In the genomic region with DNA sequence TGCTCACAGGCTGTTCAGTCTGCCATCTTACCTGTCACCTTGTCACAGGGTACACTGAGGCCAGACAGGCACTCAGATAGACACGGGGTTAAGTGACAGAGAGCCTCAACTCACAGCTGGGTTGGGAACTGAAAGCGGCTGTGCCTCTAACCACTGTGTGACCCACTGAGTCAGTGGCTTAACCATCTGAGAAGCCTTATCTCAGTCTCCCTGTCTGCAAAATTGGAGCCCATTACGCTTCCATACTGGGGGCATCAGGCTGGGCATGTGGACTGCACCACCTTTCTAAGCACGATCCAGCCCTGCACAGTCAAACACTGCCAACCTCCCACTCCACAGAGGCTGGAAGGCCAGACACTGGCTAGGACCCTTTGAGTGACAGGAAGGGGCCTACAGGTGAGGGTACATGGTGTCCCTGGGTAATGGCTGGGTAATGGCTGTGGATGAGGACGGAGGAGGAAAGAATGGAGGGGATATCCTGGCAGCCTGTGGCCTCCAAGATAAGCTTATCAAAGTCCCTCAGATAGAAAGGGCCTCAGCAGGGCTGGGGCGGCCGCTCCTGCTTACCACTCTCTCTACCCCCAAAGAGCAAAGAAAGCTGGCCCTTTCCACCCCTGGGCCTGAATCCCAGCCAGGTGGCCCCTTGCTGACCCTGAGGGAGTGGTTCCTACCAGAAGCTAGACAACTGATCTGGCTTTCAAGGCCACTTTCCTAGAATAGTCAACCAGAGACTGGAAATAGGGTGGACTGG, we compare ENCODE assay signal across 8 mouse cellular contexts. TPM values are rescaled to one million over a fixed set of nuclear protein-coding genes. Genes with fewer than 3 reads are reported as not detected.
A peak's percentile ranks its signal among the peaks of the same experiment; 100 is the strongest.
DNase-seq lines count a peak whose midpoint lies in the region; ATAC-seq and TF ChIP-seq lines count a peak whose summit lies in the region.

No protein-coding gene starts in this region.

- H3K27ac ChIP-seq in kidney, adult 2 months (ENCODE audit: insufficient read depth, low read depth, low read length): 0 out of 2 replicates have a peak overlapping the region, but pooled peaks have one; percentile 1
- H3K27ac ChIP-seq in kidney, embryonic 14.5 days (ENCODE audit: low read depth, low read length): no peak overlapping the region
- peak overlapping the region; percentile 44 for H3K27ac ChIP-seq in embryonic facial prominence, embryonic 10.5 days (replicated peaks)
- H3K27ac ChIP-seq in intestine, embryonic 14.5 days (ENCODE audit: low read depth): no peak overlapping the region
- H3K27ac ChIP-seq in cerebellum, adult 2 months (ENCODE audit: insufficient read depth, low read length): no peak overlapping the region
- H3K27ac ChIP-seq in hindbrain, postnatal 0 days: no peak overlapping the region

- no peaks in the 10 kb centered on the region for H3K9me3 ChIP-seq in kidney, embryonic 14.5 days (ENCODE audit: control insufficient read depth, low read length)
- H3K9me3 ChIP-seq in embryonic facial prominence, embryonic 10.5 days: no peaks in the 10 kb centered on the region
- no peaks in the 10 kb centered on the region for H3K9me3 ChIP-seq in intestine, embryonic 14.5 days (ENCODE audit: control insufficient read depth, low read length)
- H3K9me3 ChIP-seq in hindbrain, postnatal 0 days (ENCODE audit: low read length): no peaks in the 10 kb centered on the region

- DNase-seq in kidney, adult 2 months: peak; percentile 66
- DNase-seq in embryonic facial prominence, embryonic 10.5 days (ENCODE audit: low spot score): no peak
- no peak for DNase-seq in intestine, embryonic 14.5 days (ENCODE audit: low spot score)
- DNase-seq in layer of hippocampus, adult 9-11 months: no peak
- DNase-seq in cerebellum, adult 2 months: no peak
- no peak for DNase-seq in hindbrain, postnatal 0 days (ENCODE audit: low spot score)

- H3K4me1 ChIP-seq in kidney, adult 2 months (ENCODE audit: control insufficient read depth, insufficient read depth, low read length): peaks cover 24% of the 10 kb centered on the region; the same call in 1 of the 2 replicates
- peaks cover 31% of the 10 kb centered on the region for H3K4me1 ChIP-seq in kidney, embryonic 14.5 days (ENCODE audit: control insufficient read depth, insufficient read depth, low read length)
- peaks cover 58% of the 10 kb centered on the region for H3K4me1 ChIP-seq in embryonic facial prominence, embryonic 10.5 days
- H3K4me1 ChIP-seq in intestine, embryonic 14.5 days (replicated peaks; ENCODE audit: control insufficient read depth, insufficient read depth, low read length): peaks cover 32% of the 10 kb centered on the region
- peaks cover 9% of the 10 kb centered on the region for H3K4me1 ChIP-seq in cerebellum, adult 2 months (ENCODE audit: control insufficient read depth, insufficient read depth, low read length)
- peaks cover 9% of the 10 kb centered on the region; the same call in 1 of the 2 replicates for H3K4me1 ChIP-seq in hindbrain, postnatal 0 days (ENCODE audit: insufficient read depth, low read length)

- no peak overlapping the region for H3K9ac ChIP-seq in kidney, embryonic 14.5 days (ENCODE audit: low read depth, low read length)
- H3K9ac ChIP-seq in intestine, embryonic 14.5 days (ENCODE audit: low read length): no peak overlapping the region
- H3K9ac ChIP-seq in hindbrain, postnatal 0 days (replicated peaks; ENCODE audit: low read length): no peak overlapping the region

- no peak for TF ChIP-seq POLR2A in kidney, adult 2 months (IDR thresholded peaks at IDR 0.05; ENCODE audit: low read depth, low read length)
- TF ChIP-seq POLR2A in cerebellum, adult 2 months (IDR thresholded peaks at IDR 0.05; ENCODE audit: borderline replicate concordance, insufficient read depth, low read length): no peak

- no peak overlapping the region for H3K4me3 ChIP-seq in kidney, adult 2 months (ENCODE audit: insufficient read depth, low read depth, low read length)
- H3K4me3 ChIP-seq in kidney, embryonic 14.5 days (ENCODE audit: low read length): no peak overlapping the region
- H3K4me3 ChIP-seq in embryonic facial prominence, embryonic 10.5 days: no peak overlapping the region
- no peak overlapping the region for H3K4me3 ChIP-seq in intestine, embryonic 14.5 days (ENCODE audit: low read depth, low read length)
- no peak overlapping the region for H3K4me3 ChIP-seq in cerebellum, adult 2 months (replicated peaks; ENCODE audit: insufficient read depth, low read depth, low read length)
- no peak overlapping the region for H3K4me3 ChIP-seq in hindbrain, postnatal 0 days (ENCODE audit: low read length)

- no peaks in the 10 kb centered on the region for H3K27me3 ChIP-seq in kidney, adult 2 months (replicated peaks; ENCODE audit: control insufficient read depth, insufficient read depth, low read length)
- 0 out of 2 replicates have a peak, but pooled peaks cover 5% of the 10 kb centered on the region for H3K27me3 ChIP-seq in kidney, embryonic 14.5 days (ENCODE audit: control insufficient read depth, insufficient read depth, low read length)
- H3K27me3 ChIP-seq in embryonic facial prominence, embryonic 10.5 days (replicated peaks; ENCODE audit: low read depth, poor library complexity, severe bottlenecking): peaks cover 29% of the 10 kb centered on the region
- no peaks in the 10 kb centered on the region for H3K27me3 ChIP-seq in intestine, embryonic 14.5 days (replicated peaks; ENCODE audit: control insufficient read depth, insufficient read depth, low read length)
- H3K27me3 ChIP-seq in cerebellum, adult 2 months (ENCODE audit: control insufficient read depth, insufficient read depth, low read length): no peaks in the 10 kb centered on the region
- no peaks in the 10 kb centered on the region for H3K27me3 ChIP-seq in hindbrain, postnatal 0 days (ENCODE audit: insufficient read depth, low read length)

- no peak overlapping the region for H3K4me2 ChIP-seq in kidney, embryonic 14.5 days (replicated peaks; ENCODE audit: low read depth, low read length)
- H3K4me2 ChIP-seq in intestine, embryonic 14.5 days (ENCODE audit: low read length): no peak overlapping the region
- no peak overlapping the region for H3K4me2 ChIP-seq in hindbrain, postnatal 0 days (ENCODE audit: low read depth, low read length)

- WGBS in kidney, adult 2 months: 76% methylated on average over 7 of the region's 7 CpGs
- 80% methylated on average over 7 of the region's 7 CpGs for WGBS in kidney, embryonic 14.5 days
- WGBS in embryonic facial prominence, embryonic 10.5 days: 85% methylated on average over 7 of the region's 7 CpGs
- 70% methylated on average over 7 of the region's 7 CpGs for WGBS in intestine, embryonic 14.5 days
- 94% methylated on average over 7 of the region's 7 CpGs for WGBS in cerebellum, adult 2 months
- 88% methylated on average over 7 of the region's 7 CpGs for WGBS in hindbrain, postnatal 0 days

- no peaks in the 10 kb centered on the region; the same call in 1 of the 2 replicates for H3K36me3 ChIP-seq in kidney, adult 2 months (ENCODE audit: control insufficient read depth, insufficient read depth, low read length)
- no peaks in the 10 kb centered on the region; the same call in 1 of the 2 replicates for H3K36me3 ChIP-seq in kidney, embryonic 14.5 days (ENCODE audit: control insufficient read depth, insufficient read depth, low read length)
- H3K36me3 ChIP-seq in embryonic facial prominence, embryonic 10.5 days (replicated peaks): no peaks in the 10 kb centered on the region
- H3K36me3 ChIP-seq in intestine, embryonic 14.5 days (ENCODE audit: control insufficient read depth, insufficient read depth, low read length): 0 out of 2 replicates have a peak, but pooled peaks cover 9% of the 10 kb centered on the region
- H3K36me3 ChIP-seq in hindbrain, postnatal 0 days (ENCODE audit: insufficient read depth, low read length): no peaks in the 10 kb centered on the region

- ATAC-seq in kidney, embryonic 14.5 days (ENCODE audit: low FRiP score, low TSS enrichment): no peak
- peak; percentile 33; the same call in 1 of the 2 replicates for ATAC-seq in intestine, embryonic 14.5 days (replicated peaks; ENCODE audit: low FRiP score, low TSS enrichment, low read depth)
- ATAC-seq in megakaryocyte-erythroid progenitor cell, adult 5-6 weeks (replicated peaks; ENCODE audit: low FRiP score, low TSS enrichment, poor library complexity, severe bottlenecking): peak; percentile 82
- ATAC-seq in hindbrain, postnatal 0 days: no peak

- no peak for TF ChIP-seq CTCF in kidney, adult 2 months (conservative IDR thresholded peaks at IDR 0.05; ENCODE audit: insufficient read depth, insufficient read length, low read depth, low read length)
- TF ChIP-seq CTCF in cerebellum, adult 2 months (IDR thresholded peaks at IDR 0.05; ENCODE audit: borderline replicate concordance, insufficient read depth, low read depth, low read length): no peak
- TF ChIP-seq CTCF in hindbrain, postnatal 0 days (IDR thresholded peaks at IDR 0.05; ENCODE audit: low read depth): no peak

RNA-seq across cellular contexts. Expression of a gene that starts 4.4 kb away (rescaled TPM):
- polyA plus RNA-seq in kidney, adult 2 months (2012; rRNA removed): 217 and 221 TPM in 2 replicates
- polyA plus RNA-seq in kidney, embryonic 14.5 days (2014; fragmentation: Nextera tagmentation; extraction: Ambion mirVana): 15.3 and 17.3 TPM in 2 replicates
- polyA plus RNA-seq in embryonic facial prominence, embryonic 10.5 days (2016; fragmentation: Nextera tagmentation; extraction: Ambion mirVana): 6.4 and 7.8 TPM in 2 replicates
- polyA plus RNA-seq in intestine, embryonic 14.5 days (2014; fragmentation: Nextera tagmentation; extraction: Ambion mirVana): 54.4 and 59.7 TPM in 2 replicates
- 10.2 and 19.6 TPM in 2 replicates for total RNA-seq in megakaryocyte-erythroid progenitor cell, adult 5-6 weeks (2014; fragmentation: Nextera tagmentation)
- total RNA-seq in megakaryocyte-erythroid progenitor cell, adult 5-6 weeks (2017): 7.1 and 8.0 TPM in 2 replicates
- 7.8 TPM in 2 replicates for polyA plus RNA-seq in cerebellum, adult 2 months (2012; rRNA removed)
- total RNA-seq in hindbrain, postnatal 0 days (2014; rRNA removed): 13.6 and 14.4 TPM in 2 replicates
- 6.5 and 7.1 TPM in 2 replicates for polyA plus RNA-seq in hindbrain, postnatal 0 days (2015; fragmentation: Nextera tagmentation; extraction: Ambion mirVana)

Comparison
In these comparisons a context has a peak if more than half of its experiments do, and no peak if none do; other contexts are left out.
1. H3K27ac ChIP-seq: peak in kidney, adult 2 months (single experiment) and embryonic facial prominence, embryonic 10.5 days (single experiment); none in kidney, embryonic 14.5 days (single experiment), intestine, embryonic 14.5 days (single experiment), cerebellum, adult 2 months (single experiment) and hindbrain, postnatal 0 days (single experiment).
2. ATAC-seq: peak in intestine, embryonic 14.5 days (single experiment) and megakaryocyte-erythroid progenitor cell, adult 5-6 weeks (single experiment); none in kidney, embryonic 14.5 days (single experiment) and hindbrain, postnatal 0 days (single experiment).